Mouse (Mus musculus) bone marrow, adult 2 months (tissue): Measurements from ENCODE around the gene Krtap21-1.

ENCODE experiments used
- CTCF ChIP-seq: fragments of 200-500 bp; IDR thresholded peaks from 2 replicates; pipeline ENCODE4 v1.5.1; 2011; ENCODE audit warnings: low read length, control low read depth; ENCODE audit not compliant: control insufficient read depth, insufficient read depth
- POLR2A ChIP-seq: fragments of 200-500 bp; IDR thresholded peaks from 2 replicates; pipeline ENCODE4 v1.6.1; 2011; ENCODE audit warnings: low read depth, mild to moderate bottlenecking, control low read depth, low read length, borderline replicate concordance; ENCODE audit not compliant: control insufficient read depth

DNA sequence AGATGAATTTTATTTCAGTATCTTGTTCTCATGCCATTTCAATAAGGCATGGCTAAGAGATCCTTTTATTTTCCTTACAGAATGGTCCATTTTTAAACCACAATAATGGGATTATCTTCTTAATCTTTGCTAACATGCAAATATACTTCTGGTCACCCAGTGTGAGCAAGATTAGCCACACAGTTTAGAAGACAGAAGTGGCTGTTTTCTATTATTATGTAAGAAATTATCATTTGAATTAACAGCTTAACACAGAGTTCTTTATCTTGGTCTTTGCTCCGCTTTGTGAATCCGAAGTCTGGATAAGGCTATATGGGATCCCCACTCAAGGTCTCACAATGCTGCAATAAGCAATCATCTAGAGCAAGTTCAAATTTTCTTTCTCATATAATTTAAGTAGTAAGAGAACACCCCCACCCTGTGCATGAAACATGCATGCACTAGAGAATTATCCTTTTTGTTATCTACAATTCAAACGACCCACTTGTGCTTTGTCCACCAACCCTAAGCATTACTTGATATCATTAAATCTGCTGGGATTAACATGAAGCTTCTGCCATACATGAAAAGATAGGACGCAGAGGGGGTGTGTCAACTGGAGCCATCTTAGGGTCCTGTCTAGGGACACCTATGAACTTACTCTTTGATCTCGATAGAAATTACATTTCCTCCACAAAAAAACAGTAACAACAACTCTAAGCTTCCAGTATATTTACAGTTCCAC, 6.8 kb upstream of the Krtap21-1 start:
- TF ChIP-seq POLR2A (no peak), CTCF (no peak)
